Mouse (Mus musculus): Measurements from ENCODE around the gene Wbp1l. TPM values are rescaled to one million over a fixed set of nuclear protein-coding genes. Genes with fewer than 3 reads are reported as not detected.

Wbp1l gene
- polyA plus RNA-seq, 1 experiment from 2014 or later: 30.1 TPM

DNA sequence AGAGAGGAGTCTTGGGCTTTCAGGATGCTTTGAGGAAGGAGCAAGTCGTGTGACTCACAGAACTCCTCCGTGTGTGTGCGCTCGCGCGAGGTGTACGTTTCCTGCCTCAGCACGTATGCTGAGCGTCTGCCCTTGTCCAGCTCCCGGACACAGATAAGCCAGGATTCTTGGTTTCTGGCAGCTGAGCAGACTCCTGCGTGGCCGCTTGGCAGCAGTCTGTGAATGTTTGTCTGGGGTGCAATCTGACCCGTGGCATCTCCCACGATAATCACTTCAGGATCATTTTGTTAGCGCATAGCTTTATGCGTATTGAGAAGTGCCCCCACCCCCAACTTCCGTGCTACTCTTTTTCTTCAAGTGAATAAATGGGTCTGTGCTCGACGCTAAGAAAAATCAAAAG, 20.1 kb downstream of the Wbp1l start:
- Histone ChIP-seq H3K4me1 (ENCODE audit: control insufficient read depth, insufficient read depth, low read length) (peaks cover 12% of the 10 kb centered on the region), H3K9me3 (replicated peaks; ENCODE audit: control insufficient read depth, low read length) (no peaks in the 10 kb centered on the region), H3K9ac (replicated peaks; ENCODE audit: low read length) (no peak overlapping the region), H3K36me3 (replicated peaks; ENCODE audit: control insufficient read depth, insufficient read depth, low read depth, low read length) (no peaks in the 10 kb centered on the region), H3K27ac (replicated peaks; ENCODE audit: low read depth, low read length) (no peak overlapping the region), H3K4me2 (ENCODE audit: low read depth, low read length) (no peak overlapping the region), H3K27me3 (ENCODE audit: control insufficient read depth, insufficient read depth, low read length) (no peaks in the 10 kb centered on the region), H3K4me3 (ENCODE audit: low read depth, low read length) (no peak overlapping the region)
- ATAC-seq (replicated peaks; ENCODE audit: insufficient number of reproducible peaks, low FRiP score, low TSS enrichment, low read depth) (no peak), DNase-seq (ENCODE audit: low spot score) (no peak)
- WGBS: 70% methylated on average over 19 of the region's 19 CpGs

DNA sequence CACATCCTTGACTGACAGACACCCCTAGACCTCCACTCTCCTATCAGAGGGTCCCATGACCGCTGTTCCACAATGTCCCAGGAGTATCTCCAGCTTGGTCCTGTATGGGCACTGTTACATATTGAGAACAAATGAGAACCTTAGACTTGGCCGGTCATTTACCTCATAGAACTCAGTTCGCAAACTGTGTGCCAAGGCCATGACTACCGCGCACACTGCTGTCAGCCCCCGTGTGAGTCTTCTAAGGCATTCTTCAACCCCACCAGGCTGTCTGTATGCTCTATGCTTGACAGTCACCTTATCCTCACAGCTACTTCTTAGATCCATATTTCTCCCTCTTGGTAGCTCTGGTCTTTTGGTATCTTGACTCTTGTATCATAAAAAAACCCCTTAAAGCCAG, 20.6 kb downstream of the Wbp1l start:
- H3K36me3 ChIP-seq (replicated peaks; ENCODE audit: control insufficient read depth, insufficient read depth, low read depth, low read length): no peaks in the 10 kb centered on the region
- no peak overlapping the region for H3K4me3 ChIP-seq (ENCODE audit: low read depth, low read length)
- DNase-seq (ENCODE audit: low spot score) (no peak), ATAC-seq (replicated peaks; ENCODE audit: insufficient number of reproducible peaks, low FRiP score, low TSS enrichment, low read depth) (no peak)
- no peaks in the 10 kb centered on the region for H3K9me3 ChIP-seq (replicated peaks; ENCODE audit: control insufficient read depth, low read length)
- WGBS: 94% methylated on average over 6 of the region's 6 CpGs
- H3K27ac ChIP-seq (replicated peaks; ENCODE audit: low read depth, low read length): no peak overlapping the region
- no peak overlapping the region for H3K4me2 ChIP-seq (ENCODE audit: low read depth, low read length)
- peaks cover 17% of the 10 kb centered on the region for H3K4me1 ChIP-seq (ENCODE audit: control insufficient read depth, insufficient read depth, low read length)
- H3K9ac ChIP-seq (replicated peaks; ENCODE audit: low read length): no peak overlapping the region
- H3K27me3 ChIP-seq (ENCODE audit: control insufficient read depth, insufficient read depth, low read length): no peaks in the 10 kb centered on the region

DNA sequence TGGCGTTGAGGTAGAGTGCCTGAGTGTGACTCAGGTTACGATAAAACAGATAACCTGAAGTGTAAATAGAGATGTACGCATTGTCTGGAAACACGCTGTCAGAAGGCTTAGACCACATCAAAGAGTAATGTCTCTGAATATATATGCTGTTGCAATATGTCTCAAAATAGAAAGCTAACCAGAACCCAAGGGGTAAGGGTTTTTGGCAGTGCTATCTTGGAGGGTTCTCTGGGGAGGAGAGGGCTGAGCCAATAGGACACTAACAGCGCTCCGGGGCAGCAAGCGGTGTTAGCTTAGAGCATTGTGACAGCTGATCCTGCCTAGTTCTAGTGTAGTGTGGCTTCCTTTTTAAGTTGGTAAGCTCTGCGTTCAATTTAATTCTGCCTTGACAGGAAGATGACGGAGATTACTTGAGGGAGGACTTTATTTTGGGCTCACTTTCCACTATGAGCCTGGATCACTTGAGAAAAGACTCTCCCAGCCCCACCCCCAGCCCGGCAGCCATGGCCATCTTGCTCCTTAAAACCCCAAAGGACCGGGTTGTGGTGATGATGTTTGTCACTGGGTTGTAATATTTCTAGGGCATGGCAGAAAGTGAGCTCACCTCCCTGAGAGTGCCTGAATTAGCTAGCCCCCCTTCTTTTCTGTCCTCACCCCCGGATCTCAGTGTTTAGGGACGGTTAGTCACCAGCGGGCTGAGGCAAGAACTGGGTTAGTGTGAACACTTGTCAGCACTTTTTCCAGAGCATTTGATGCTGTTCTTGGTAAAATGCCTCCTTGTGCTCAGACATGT, 21.3 kb downstream of the Wbp1l start:
- Histone ChIP-seq H3K4me3 (ENCODE audit: low read depth, low read length) (no peak overlapping the region), H3K4me2 (ENCODE audit: low read depth, low read length) (no peak overlapping the region), H3K27ac (replicated peaks; ENCODE audit: low read depth, low read length) (no peak overlapping the region), H3K36me3 (replicated peaks; ENCODE audit: control insufficient read depth, insufficient read depth, low read depth, low read length) (no peaks in the 10 kb centered on the region), H3K4me1 (ENCODE audit: control insufficient read depth, insufficient read depth, low read length) (peaks cover 17% of the 10 kb centered on the region), H3K9ac (replicated peaks; ENCODE audit: low read length) (no peak overlapping the region), H3K27me3 (ENCODE audit: control insufficient read depth, insufficient read depth, low read length) (no peaks in the 10 kb centered on the region), H3K9me3 (replicated peaks; ENCODE audit: control insufficient read depth, low read length) (no peaks in the 10 kb centered on the region)
- 74% methylated on average over 14 of the region's 14 CpGs for WGBS
- no peak for ATAC-seq (replicated peaks; ENCODE audit: insufficient number of reproducible peaks, low FRiP score, low TSS enrichment, low read depth)
- no peak for DNase-seq (ENCODE audit: low spot score)

DNA sequence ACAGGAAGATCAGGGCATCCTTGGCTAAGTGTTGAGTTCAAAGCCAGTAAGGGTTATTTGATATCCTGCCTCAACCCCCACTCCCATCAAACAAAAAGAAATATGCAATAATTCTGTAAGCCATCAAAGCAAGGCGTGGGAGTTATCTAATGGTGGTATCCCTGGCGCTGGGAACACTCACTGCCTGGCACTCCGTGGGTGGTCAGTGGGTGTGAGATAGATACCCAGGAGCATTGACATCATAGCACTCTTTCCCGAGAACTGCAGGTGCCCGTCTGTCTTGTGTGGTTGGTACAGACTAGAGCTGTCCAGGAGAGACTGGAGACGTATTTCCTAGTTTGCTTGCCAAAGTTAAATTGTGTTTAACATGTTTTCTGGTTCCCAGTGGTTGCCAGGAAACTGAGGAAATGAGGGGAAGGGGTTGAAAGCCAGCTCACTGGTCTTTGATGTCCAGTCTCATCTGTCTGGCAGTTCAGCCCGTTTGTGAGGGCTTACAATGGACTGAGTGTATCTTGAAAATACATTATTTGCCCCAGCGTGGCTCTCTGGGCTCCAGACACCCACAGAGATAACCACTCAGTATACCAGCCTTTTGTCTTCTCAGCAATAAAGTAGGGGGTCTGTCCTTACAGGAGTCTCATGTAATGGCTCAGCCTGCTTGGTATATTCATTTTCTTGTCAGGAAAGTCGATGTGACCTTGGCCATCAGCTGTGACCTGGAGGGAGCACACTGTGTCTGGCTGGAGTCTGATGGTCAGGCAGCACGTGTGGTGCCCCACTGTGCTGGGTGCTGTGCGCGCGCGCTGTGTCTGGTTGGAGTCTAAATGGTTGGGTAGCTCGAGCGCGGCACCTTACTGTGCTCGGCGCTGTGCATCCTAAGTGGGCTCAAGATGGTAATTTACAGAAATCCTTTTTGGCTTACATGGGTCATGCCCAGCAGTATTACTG, 22.6 kb downstream of the Wbp1l start:
- no peaks in the 10 kb centered on the region for H3K27me3 ChIP-seq (ENCODE audit: control insufficient read depth, insufficient read depth, low read length)
- no peaks in the 10 kb centered on the region for H3K36me3 ChIP-seq (replicated peaks; ENCODE audit: control insufficient read depth, insufficient read depth, low read depth, low read length)
- no peak overlapping the region for H3K4me2 ChIP-seq (ENCODE audit: low read depth, low read length)
- H3K4me3 ChIP-seq (ENCODE audit: low read depth, low read length): no peak overlapping the region
- no peak for ATAC-seq (replicated peaks; ENCODE audit: insufficient number of reproducible peaks, low FRiP score, low TSS enrichment, low read depth)
- WGBS: 73% methylated on average over 19 of the region's 19 CpGs
- DNase-seq (ENCODE audit: low spot score): no peak
- H3K9me3 ChIP-seq (replicated peaks; ENCODE audit: control insufficient read depth, low read length): no peaks in the 10 kb centered on the region
- peaks cover 17% of the 10 kb centered on the region for H3K4me1 ChIP-seq (ENCODE audit: control insufficient read depth, insufficient read depth, low read length)
- no peak overlapping the region for H3K9ac ChIP-seq (replicated peaks; ENCODE audit: low read length)
- H3K27ac ChIP-seq (replicated peaks; ENCODE audit: low read depth, low read length): 0 out of 2 replicates have a peak overlapping the region, but pooled peaks have one; percentile 35

DNA sequence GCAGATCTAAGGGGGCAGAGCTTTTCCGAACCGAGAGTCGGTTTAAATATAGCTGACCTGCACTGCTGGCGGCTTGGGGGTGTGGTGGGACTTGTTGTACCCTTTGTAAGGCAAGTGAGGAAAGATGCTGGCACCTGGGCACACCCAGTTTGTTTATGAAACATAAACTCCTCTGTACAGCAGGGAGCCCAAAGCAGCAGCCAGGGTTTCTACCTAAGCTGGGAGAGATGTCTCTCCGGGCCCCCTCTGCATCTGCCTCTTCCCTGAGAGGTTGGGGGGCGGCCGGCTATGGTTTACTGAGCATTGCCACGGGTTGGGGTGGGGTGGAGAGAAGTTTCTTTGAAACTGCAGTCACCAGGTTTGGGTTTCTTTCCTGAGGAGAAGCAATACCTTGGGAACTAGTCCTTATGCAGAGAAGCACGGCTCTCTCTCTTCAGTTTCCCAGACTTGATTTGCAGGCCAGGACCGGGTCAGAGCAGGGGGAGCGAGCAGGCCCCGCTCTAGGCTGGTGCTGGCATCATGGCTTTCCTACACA, 23.8 kb downstream of the Wbp1l start:
- Histone ChIP-seq H3K9me3 (replicated peaks; ENCODE audit: control insufficient read depth, low read length) (no peaks in the 10 kb centered on the region), H3K4me1 (ENCODE audit: control insufficient read depth, insufficient read depth, low read length) (peaks cover 17% of the 10 kb centered on the region), H3K27me3 (ENCODE audit: control insufficient read depth, insufficient read depth, low read length) (no peaks in the 10 kb centered on the region), H3K36me3 (replicated peaks; ENCODE audit: control insufficient read depth, insufficient read depth, low read depth, low read length) (no peaks in the 10 kb centered on the region), H3K9ac (replicated peaks; ENCODE audit: low read length) (peak overlapping the region; percentile 14; the same call in 1 of the 2 replicates), H3K27ac (replicated peaks; ENCODE audit: low read depth, low read length) (peak overlapping the region; percentile 82), H3K4me3 (ENCODE audit: low read depth, low read length) (peak overlapping the region; percentile 32; the same call in 1 of the 2 replicates), H3K4me2 (ENCODE audit: low read depth, low read length) (peak overlapping the region; percentile 57)
- ATAC-seq (replicated peaks; ENCODE audit: insufficient number of reproducible peaks, low FRiP score, low TSS enrichment, low read depth) (no peak), DNase-seq (ENCODE audit: low spot score) (no peak)
- WGBS: 30% methylated on average over 12 of the region's 12 CpGs

DNA sequence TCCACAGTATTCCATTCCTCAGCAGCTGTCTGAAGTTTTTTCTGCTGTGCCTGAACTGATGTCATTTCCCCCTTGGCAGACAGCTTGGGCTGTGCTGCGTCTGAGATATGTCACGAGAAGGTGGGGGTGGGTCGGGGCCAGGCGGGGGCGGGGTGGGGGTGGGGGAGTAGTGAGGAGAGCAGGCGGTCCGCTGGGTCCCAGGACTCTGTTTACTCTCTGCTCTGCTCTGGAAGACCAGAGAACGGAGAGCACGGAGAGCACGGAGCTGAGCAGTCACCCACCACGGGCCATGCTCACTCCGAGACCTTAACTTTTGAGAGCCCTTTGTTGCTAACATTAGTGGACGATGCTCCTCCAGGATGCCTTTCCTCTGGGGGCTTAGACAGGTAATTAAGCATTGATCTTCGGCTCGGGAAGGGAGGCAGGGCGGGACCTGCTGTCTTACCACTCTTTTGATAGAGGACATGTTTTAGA, 24.3 kb downstream of the Wbp1l start:
- WGBS: 2% methylated on average over 16 of the region's 16 CpGs
- peak overlapping the region; percentile 32 for H3K4me3 ChIP-seq (ENCODE audit: low read depth, low read length)
- H3K9ac ChIP-seq (replicated peaks; ENCODE audit: low read length): peak overlapping the region; percentile 53
- H3K4me2 ChIP-seq (ENCODE audit: low read depth, low read length): peak overlapping the region; percentile 57
- H3K27ac ChIP-seq (replicated peaks; ENCODE audit: low read depth, low read length): peak overlapping the region; percentile 82
- H3K9me3 ChIP-seq (replicated peaks; ENCODE audit: control insufficient read depth, low read length): no peaks in the 10 kb centered on the region
- no peaks in the 10 kb centered on the region for H3K27me3 ChIP-seq (ENCODE audit: control insufficient read depth, insufficient read depth, low read length)
- peaks cover 17% of the 10 kb centered on the region for H3K4me1 ChIP-seq (ENCODE audit: control insufficient read depth, insufficient read depth, low read length)
- DNase-seq (ENCODE audit: low spot score) (peak; percentile 69), ATAC-seq (replicated peaks; ENCODE audit: insufficient number of reproducible peaks, low FRiP score, low TSS enrichment, low read depth) (peak; percentile 61)
- H3K36me3 ChIP-seq (replicated peaks; ENCODE audit: control insufficient read depth, insufficient read depth, low read depth, low read length): no peaks in the 10 kb centered on the region

DNA sequence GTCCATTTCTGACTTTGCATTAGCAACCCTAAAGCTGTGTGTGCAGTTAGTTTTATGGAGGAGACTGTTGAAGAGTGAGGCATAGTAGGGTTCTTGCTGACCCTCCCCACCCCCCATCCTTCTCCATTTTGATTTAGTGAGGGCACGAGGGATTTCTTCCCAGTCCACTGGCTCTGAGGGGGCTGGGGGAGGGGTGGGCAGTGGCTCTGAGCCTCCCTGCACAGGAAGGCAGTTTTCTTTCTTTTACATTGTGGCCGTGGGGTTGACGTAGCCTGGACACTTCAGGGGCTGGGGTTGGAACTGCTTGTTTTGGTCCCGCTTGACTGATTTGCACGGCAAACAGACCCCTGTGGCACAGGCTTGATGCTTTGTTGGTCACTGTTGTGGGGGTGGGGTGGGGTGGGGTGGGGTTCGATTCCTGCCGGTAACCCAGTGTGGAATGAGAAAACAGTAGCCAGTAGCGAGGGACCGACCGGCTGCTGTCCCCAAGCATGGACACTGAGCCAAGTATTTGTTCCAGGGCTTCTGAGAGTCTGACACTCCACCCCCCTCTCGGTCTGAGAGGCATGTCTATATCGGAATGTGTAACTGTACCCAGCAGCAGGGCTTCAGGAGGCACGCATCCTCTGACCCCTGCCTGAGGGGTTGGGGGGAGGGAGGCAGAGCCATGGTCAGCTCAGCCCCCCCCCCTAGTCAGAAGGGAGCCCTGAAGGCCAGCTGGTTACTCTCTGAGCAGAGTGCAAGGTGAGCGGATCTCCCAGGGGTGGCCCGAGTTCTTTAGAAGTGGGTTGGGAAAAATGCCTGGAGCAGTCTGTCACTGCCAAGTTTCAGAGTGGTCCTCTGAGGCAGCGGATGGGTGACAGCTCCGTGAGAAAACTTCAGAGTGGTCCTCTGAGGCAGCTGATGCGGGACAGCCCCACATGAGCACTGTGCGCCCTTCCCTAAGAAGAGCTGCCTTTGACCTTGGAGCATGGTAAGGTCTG, 25.2 kb downstream of the Wbp1l start:
- peaks cover 17% of the 10 kb centered on the region for H3K4me1 ChIP-seq (ENCODE audit: control insufficient read depth, insufficient read depth, low read length)
- peak overlapping the region; percentile 57 for H3K4me2 ChIP-seq (ENCODE audit: low read depth, low read length)
- H3K27ac ChIP-seq (replicated peaks; ENCODE audit: low read depth, low read length): peak overlapping the region; percentile 82
- 16% methylated on average over 19 of the region's 19 CpGs for WGBS
- peak overlapping the region; percentile 53 for H3K9ac ChIP-seq (replicated peaks; ENCODE audit: low read length)
- H3K27me3 ChIP-seq (ENCODE audit: control insufficient read depth, insufficient read depth, low read length): no peaks in the 10 kb centered on the region
- no peaks in the 10 kb centered on the region for H3K36me3 ChIP-seq (replicated peaks; ENCODE audit: control insufficient read depth, insufficient read depth, low read depth, low read length)
- no peaks in the 10 kb centered on the region for H3K9me3 ChIP-seq (replicated peaks; ENCODE audit: control insufficient read depth, low read length)
- ATAC-seq (replicated peaks; ENCODE audit: insufficient number of reproducible peaks, low FRiP score, low TSS enrichment, low read depth) (peak; percentile 49), DNase-seq (ENCODE audit: low spot score) (peak; percentile 57)
- H3K4me3 ChIP-seq (ENCODE audit: low read depth, low read length): peak overlapping the region; percentile 32
